ENCODE assay signal across 29 mouse cellular contexts in the genomic region with DNA sequence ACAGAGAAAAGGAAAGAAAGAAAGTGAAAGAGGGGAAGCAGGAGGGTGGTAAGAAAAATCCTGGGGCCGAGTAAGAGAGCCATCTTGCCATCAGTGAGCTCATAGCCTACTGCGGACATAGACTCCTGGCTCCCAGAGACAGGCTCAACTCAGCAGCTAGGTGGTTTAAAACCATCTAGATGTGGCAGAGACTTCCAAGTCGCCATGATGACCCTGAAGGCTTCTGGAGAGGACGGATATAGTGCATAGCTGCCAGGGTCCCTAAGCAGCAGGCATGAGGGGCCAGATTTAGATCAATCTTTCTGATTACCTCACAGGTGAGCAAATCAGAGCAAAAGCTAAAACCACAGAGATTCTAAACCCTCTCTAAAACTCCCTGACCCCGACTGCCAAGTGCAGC.
"Had no signal": no experiment of that assay in that cellular context is flagged by ENCODE, and none has a peak within 500 bp of the region (broad histone marks: within the 10 kb centered on the region; RNA-seq: fewer than 3 reads in every experiment).

No protein-coding gene starts in this region.

- DNase-seq: left cerebral cortex, postnatal 4 days; liver; liver, embryonic 13.5 days; liver, postnatal 0 days; lung, adult 18-20 months; lung, adult 2 months; lung, embryonic 14.5 days; lung, postnatal 10 days; lung, postnatal 14 days; lung, postnatal 36 days; lung, postnatal 4 days; midbrain, embryonic 14.5 days had no signal

- H3K36me3 ChIP-seq: limb, embryonic 10.5 days; limb, embryonic 12.5 days; limb, embryonic 13.5 days; limb, embryonic 15.5 days; liver, embryonic 12.5 days; liver, embryonic 13.5 days; liver, embryonic 15.5 days; lung, embryonic 15.5 days; midbrain, embryonic 10.5 days; midbrain, embryonic 12.5 days; midbrain, embryonic 13.5 days; midbrain, embryonic 15.5 days had no signal

- H3K27ac ChIP-seq: limb, embryonic 10.5 days; limb, embryonic 12.5 days; limb, embryonic 13.5 days; limb, embryonic 15.5 days; liver, embryonic 12.5 days; liver, embryonic 13.5 days; liver, embryonic 14.5 days; liver, embryonic 15.5 days; lung, embryonic 15.5 days; macrophage; midbrain, embryonic 10.5 days; midbrain, embryonic 12.5 days; midbrain, embryonic 13.5 days; midbrain, embryonic 15.5 days had no signal

- H3K4me1 ChIP-seq: limb, embryonic 10.5 days; limb, embryonic 12.5 days; limb, embryonic 13.5 days; limb, embryonic 15.5 days; liver, embryonic 12.5 days; liver, embryonic 13.5 days; liver, embryonic 15.5 days; lung, embryonic 15.5 days; megakaryocyte, embryonic 14.5 days; midbrain, embryonic 10.5 days; midbrain, embryonic 12.5 days; midbrain, embryonic 13.5 days; midbrain, embryonic 15.5 days had no signal

- H3K9me3 ChIP-seq: limb, embryonic 10.5 days; limb, embryonic 12.5 days; limb, embryonic 13.5 days; limb, embryonic 15.5 days; liver, embryonic 15.5 days; lung, embryonic 15.5 days; midbrain, embryonic 10.5 days; midbrain, embryonic 12.5 days; midbrain, embryonic 13.5 days; midbrain, embryonic 15.5 days had no signal

- H3K4me2 ChIP-seq: limb, embryonic 12.5 days; limb, embryonic 13.5 days; limb, embryonic 15.5 days; liver, embryonic 11.5 days; liver, embryonic 12.5 days; liver, embryonic 13.5 days; liver, embryonic 15.5 days; lung, embryonic 14.5 days; lung, embryonic 15.5 days; midbrain, embryonic 11.5 days; midbrain, embryonic 12.5 days; midbrain, embryonic 13.5 days; midbrain, embryonic 15.5 days had no signal

- H3K4me3 ChIP-seq: limb, embryonic 10.5 days; limb, embryonic 12.5 days; limb, embryonic 13.5 days; limb, embryonic 15.5 days; liver, embryonic 12.5 days; liver, embryonic 13.5 days; liver, embryonic 15.5 days; lung, embryonic 15.5 days; megakaryocyte, embryonic 14.5 days; midbrain, embryonic 10.5 days; midbrain, embryonic 12.5 days; midbrain, embryonic 13.5 days; midbrain, embryonic 15.5 days; myocyte had no signal

- H3K9ac ChIP-seq: limb, embryonic 12.5 days; limb, embryonic 13.5 days; limb, embryonic 15.5 days; liver, embryonic 12.5 days; liver, embryonic 13.5 days; liver, embryonic 14.5 days; liver, embryonic 15.5 days; liver, postnatal 0 days; lung, embryonic 14.5 days; lung, embryonic 15.5 days; midbrain, embryonic 12.5 days; midbrain, embryonic 13.5 days; midbrain, embryonic 15.5 days had no signal

- H3K27me3 ChIP-seq: limb, embryonic 12.5 days; limb, embryonic 13.5 days; limb, embryonic 15.5 days; liver, embryonic 12.5 days; liver, embryonic 13.5 days; liver, embryonic 15.5 days; lung, embryonic 15.5 days; megakaryocyte, embryonic 14.5 days; midbrain, embryonic 12.5 days; midbrain, embryonic 15.5 days had no signal
